Mouse (Mus musculus) heart, embryonic 12.5 days (tissue): Measurements from ENCODE around the gene 4833427G06Rik. TPM values are rescaled to one million over a fixed set of nuclear protein-coding genes. Genes with fewer than 3 reads are reported as not detected.
"Not testable (repeated sequence)": the region's sequence is repeated elsewhere in the genome, so short reads cannot be mapped to it uniquely, and the experiment has no call there.

Experiments used
- ATAC-seq: fragments of 200-750 bp; cut with Nextera tagmentation; 2 replicates; pipeline ENCODE4 v1.8.0; 2017; ENCODE audit warnings: moderate TSS enrichment, moderate library complexity; ENCODE audit not compliant: insufficient number of reproducible peaks, low FRiP score
- H3K27ac ChIP-seq: fragments of 300-500 bp; sonication (generic); 2 replicates; pipeline ENCODE4 v1.5.1; 2016; ENCODE audit warnings: mild to moderate bottlenecking, moderate library complexity; ENCODE audit not compliant: poor library complexity, severe bottlenecking
- H3K27me3 ChIP-seq: fragments of 300-500 bp; sonication (generic); replicated peaks from 2 replicates; pipeline ENCODE4 v1.6.1; 2016; ENCODE audit warnings: mild to moderate bottlenecking, moderate library complexity
- H3K36me3 ChIP-seq: fragments of 300-500 bp; sonication (generic); 2 replicates; pipeline ENCODE4 v1.6.1; 2016; ENCODE audit warnings: mild to moderate bottlenecking, moderate library complexity
- H3K4me1 ChIP-seq: fragments of 300-500 bp; sonication (generic); replicated peaks from 2 replicates; pipeline ENCODE4 v1.6.1; 2016; ENCODE audit warnings: mild to moderate bottlenecking
- H3K4me2 ChIP-seq: fragments of 300-500 bp; sonication (generic); 2 replicates; pipeline ENCODE4 v1.6.1; 2016; ENCODE audit warnings: mild to moderate bottlenecking, moderate library complexity
- H3K4me3 ChIP-seq: fragments of 300-500 bp; sonication (generic); 2 replicates; pipeline ENCODE4 v1.5.1; 2016; ENCODE audit warnings: mild to moderate bottlenecking
- H3K9ac ChIP-seq: fragments of 300-500 bp; sonication (generic); 2 replicates; pipeline ENCODE4 v1.6.1; 2016; ENCODE audit warnings: mild to moderate bottlenecking, moderate library complexity
- H3K9me3 ChIP-seq: fragments of 300-500 bp; sonication (generic); replicated peaks from 2 replicates; pipeline ENCODE4 v1.6.1; 2016; ENCODE audit warnings: mild to moderate bottlenecking, moderate library complexity
- WGBS: fragments of 180-500 bp; shearing (Covaris S2); methylation state at CpG from one replicate; pipeline ENCODE4 v1.1.7; 2016; 5-methylcytosine and 5-hydroxymethylcytosine counted together
- polyA plus RNA-seq: library from polyadenylated mRNA; unstranded; fragments of >200 nt; fragmentation: Nextera tagmentation; extraction: Ambion mirVana; gene quantifications from 2 replicates; pipeline ENCODE4 v1.2.1, GENCODE M21; 2016

The 4833427G06Rik gene
- not detected in 2 replicates for polyA plus RNA-seq

DNA sequence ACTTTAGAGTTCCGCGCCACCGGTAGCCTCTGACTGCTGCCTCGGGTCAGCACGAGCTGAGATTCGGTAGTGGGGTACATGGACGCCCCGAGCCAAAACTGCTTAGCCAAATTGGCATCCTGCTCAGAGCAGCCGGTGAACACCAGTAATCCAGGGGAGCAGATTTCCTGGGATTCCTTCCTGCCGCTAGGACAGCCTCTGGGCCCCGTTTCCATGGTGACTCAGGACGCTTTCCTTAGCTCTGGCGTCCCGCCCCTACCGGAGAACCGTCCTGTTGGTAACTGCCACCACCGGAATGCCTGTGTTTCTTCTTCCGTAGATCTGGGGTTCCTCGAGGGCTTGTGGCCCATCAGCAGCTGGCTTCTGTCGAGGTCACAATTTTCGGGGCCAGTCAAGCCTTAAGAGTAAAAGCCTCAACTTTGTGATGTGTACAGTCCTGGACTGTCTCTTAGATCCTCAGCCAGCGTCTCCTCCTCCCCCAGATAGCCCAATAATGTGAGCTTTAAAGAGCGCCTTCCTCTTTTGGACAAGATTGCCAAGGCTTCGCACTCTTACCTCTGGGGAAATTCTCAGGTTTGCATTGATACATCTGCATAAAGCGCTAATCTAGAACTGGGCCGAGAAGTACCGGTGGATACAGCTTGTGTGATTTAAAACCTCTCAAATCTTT is at the start of gene 4833427G06Rik:
4833427G06Rik (minus strand) TSS at position 323 of the 670 bp plus-strand sequence.
- Histone ChIP-seq H3K9me3 (no peaks in the 10 kb centered on the region), H3K27me3 (peaks cover 7% of the 10 kb centered on the region), H3K9ac (peak within 1 kb of the TSS; percentile 11; the same call in 1 of the 2 replicates), H3K4me2 (peak within 1 kb of the TSS; percentile 100), H3K27ac (no peak within 1 kb of the TSS), H3K4me3 (peak within 1 kb of the TSS; percentile 69), H3K4me1 (no peaks in the 10 kb centered on the region), H3K36me3 (no peaks in the 10 kb centered on the region)
- no peak for ATAC-seq
- 11% methylated on average over 27 of the region's 27 CpGs for WGBS

DNA sequence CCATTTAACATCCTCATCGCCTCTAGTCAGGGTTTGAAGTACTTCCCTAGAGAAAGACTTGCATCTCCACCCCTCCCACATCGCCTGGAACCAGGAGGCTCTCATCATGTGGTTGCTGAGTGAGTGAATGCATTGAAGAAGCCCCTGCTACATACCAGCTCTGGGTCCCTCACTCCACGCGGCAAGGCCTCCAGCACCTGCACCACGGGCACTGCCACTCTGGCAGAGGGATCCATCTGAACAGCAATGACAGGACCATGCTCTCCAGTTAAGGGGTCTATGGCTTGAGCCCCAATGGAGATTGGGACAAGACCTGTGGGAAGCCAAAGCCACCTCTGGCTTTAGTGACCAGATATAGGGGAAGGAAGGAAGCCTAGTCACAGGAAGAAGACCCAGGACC is 45.4 kb upstream of the 4833427G06Rik start:
- Histone ChIP-seq H3K4me2 (no peak overlapping the region), H3K27ac (no peak overlapping the region), H3K4me1 (0 out of 2 replicates have a peak, but pooled peaks cover 7% of the 10 kb centered on the region), H3K36me3 (no peaks in the 10 kb centered on the region), H3K27me3 (peaks cover 13% of the 10 kb centered on the region), H3K4me3 (no peak overlapping the region), H3K9me3 (no peaks in the 10 kb centered on the region), H3K9ac (no peak overlapping the region)
- WGBS = 79% methylated on average over 5 of the region's 5 CpGs
- no peak for ATAC-seq

- 70% methylated on average over 4 of the region's 4 CpGs for WGBS
- Histone ChIP-seq H3K36me3 (no peaks in the 10 kb centered on the region), H3K4me2 (no peak overlapping the region), H3K27ac (no peak overlapping the region), H3K9ac (no peak overlapping the region), H3K9me3 (no peaks in the 10 kb centered on the region), H3K4me1 (0 out of 2 replicates have a peak, but pooled peaks cover 3% of the 10 kb centered on the region), H3K27me3 (peaks cover 11% of the 10 kb centered on the region), H3K4me3 (no peak overlapping the region)
- no peak for ATAC-seq
These were observed 44.6 kb upstream of the 4833427G06Rik start for GRCm38 (mm10) chr9:51146496-51146895.

GRCm38 (mm10) chr9:51144218-51144617 is 42.3 kb upstream of the 4833427G06Rik start:
- H3K4me3 ChIP-seq = no peak overlapping the region
- no peak for ATAC-seq
- H3K27ac ChIP-seq = no peak overlapping the region
- H3K27me3 ChIP-seq = peaks cover 8% of the 10 kb centered on the region; the same call in 1 of the 2 replicates
- 0 out of 2 replicates have a peak, but pooled peaks cover 3% of the 10 kb centered on the region for H3K4me1 ChIP-seq
- 62% methylated on average over 6 of the region's 6 CpGs for WGBS
- H3K4me2 ChIP-seq = no peak overlapping the region
- H3K36me3 ChIP-seq = no peaks in the 10 kb centered on the region
- H3K9ac ChIP-seq = no peak overlapping the region
- no peaks in the 10 kb centered on the region for H3K9me3 ChIP-seq

- peaks cover 8% of the 10 kb centered on the region; the same call in 1 of the 2 replicates for H3K27me3 ChIP-seq
These were observed 41.6 kb upstream of the 4833427G06Rik start for GRCm38 (mm10) chr9:51143437-51143836.

GRCm38 (mm10) chr9:51140711-51141110 is 38.8 kb upstream of the 4833427G06Rik start:
- H3K27ac ChIP-seq = no peak overlapping the region
- no peak for ATAC-seq
- H3K9me3 ChIP-seq = no peaks in the 10 kb centered on the region
- H3K27me3 ChIP-seq = peaks cover 8% of the 10 kb centered on the region; the same call in 1 of the 2 replicates
- WGBS = 77% methylated on average over 3 of the region's 3 CpGs
- H3K4me1 ChIP-seq = no peaks in the 10 kb centered on the region
- no peak overlapping the region for H3K4me2 ChIP-seq
- H3K4me3 ChIP-seq = no peak overlapping the region
- H3K9ac ChIP-seq = no peak overlapping the region
- H3K36me3 ChIP-seq = no peaks in the 10 kb centered on the region

More at GRCm38 (mm10) chr9:51143437-51143836, 41.6 kb upstream of the 4833427G06Rik start:
- Histone ChIP-seq H3K9ac (no peak overlapping the region), H3K9me3 (no peaks in the 10 kb centered on the region), H3K36me3 (no peaks in the 10 kb centered on the region), H3K4me3 (no peak overlapping the region), H3K4me2 (no peak overlapping the region), H3K4me1 (0 out of 2 replicates have a peak, but pooled peaks cover 3% of the 10 kb centered on the region), H3K27ac (no peak overlapping the region)
- 59% methylated on average over 1 of the region's 1 CpGs for WGBS
- no peak for ATAC-seq

- H3K27me3 ChIP-seq, H3K4me2 ChIP-seq, H3K4me3 ChIP-seq, H3K4me1 ChIP-seq, H3K9ac ChIP-seq, H3K27ac ChIP-seq, ATAC-seq, H3K9me3 ChIP-seq, H3K36me3 ChIP-seq: not testable (repeated sequence)
- 59% methylated on average over 1 of the region's 1 CpGs for WGBS
These were observed 37.5 kb upstream of the 4833427G06Rik start for GRCm38 (mm10) chr9:51139401-51139800.

DNA sequence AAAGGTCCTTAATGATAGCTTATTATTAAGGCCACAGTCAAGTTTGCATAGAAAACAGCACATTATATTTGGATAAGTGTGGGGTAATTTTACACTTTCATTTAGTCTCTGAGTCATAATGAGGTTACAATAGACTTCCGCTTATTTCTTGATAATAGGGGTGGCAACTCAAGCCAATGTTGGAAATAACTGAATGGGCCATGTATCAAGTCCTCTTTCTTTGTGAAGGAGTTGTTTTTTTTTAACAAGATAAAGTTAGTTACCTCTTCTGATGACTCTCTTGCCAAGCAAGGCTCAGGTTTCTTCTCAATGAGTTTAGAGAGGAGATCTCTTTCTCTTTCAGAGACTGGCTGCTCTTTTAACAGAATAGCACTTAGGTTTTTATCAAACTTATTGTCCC is 36.4 kb upstream of the 4833427G06Rik start:
- H3K36me3 ChIP-seq = no peaks in the 10 kb centered on the region
- no peak overlapping the region for H3K9ac ChIP-seq
- H3K4me3 ChIP-seq = no peak overlapping the region
- 87% methylated on average over 1 of the region's 1 CpGs for WGBS
- peaks cover 7% of the 10 kb centered on the region; the same call in 1 of the 2 replicates for H3K27me3 ChIP-seq
- no peak overlapping the region for H3K27ac ChIP-seq
- no peak overlapping the region for H3K4me2 ChIP-seq
- no peaks in the 10 kb centered on the region for H3K9me3 ChIP-seq
- no peaks in the 10 kb centered on the region for H3K4me1 ChIP-seq
- no peak for ATAC-seq

GRCm38 (mm10) chr9:51137836-51138235 is 36.0 kb upstream of the 4833427G06Rik start:
- 0 out of 2 replicates have a peak, but pooled peaks cover 3% of the 10 kb centered on the region for H3K27me3 ChIP-seq
- no peak overlapping the region for H3K27ac ChIP-seq
- H3K36me3 ChIP-seq = no peaks in the 10 kb centered on the region
- ATAC-seq = no peak
- H3K9ac ChIP-seq = no peak overlapping the region
- no peak overlapping the region for H3K4me3 ChIP-seq
- no peaks in the 10 kb centered on the region for H3K9me3 ChIP-seq
- H3K4me2 ChIP-seq = no peak overlapping the region
- WGBS = 71% methylated on average over 1 of the region's 1 CpGs
- no peaks in the 10 kb centered on the region for H3K4me1 ChIP-seq

DNA sequence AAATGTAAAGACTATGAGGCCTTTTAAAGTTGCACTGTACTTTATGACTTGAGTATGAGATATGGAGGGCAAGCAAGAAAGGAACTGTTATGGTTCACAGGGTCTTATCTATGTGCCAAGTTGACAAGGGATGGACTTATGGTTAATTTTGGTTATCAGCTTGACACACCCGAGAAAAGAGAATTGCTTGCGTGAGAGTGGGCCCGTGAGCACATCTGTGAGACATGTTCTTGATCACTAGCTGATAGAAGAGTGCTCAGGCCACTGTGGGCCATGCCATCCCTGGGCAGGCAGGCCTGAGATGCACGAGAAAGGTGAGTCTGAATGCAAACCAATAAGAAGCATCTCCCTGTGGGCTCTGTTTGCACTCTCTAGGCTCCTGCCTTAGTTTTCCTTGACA is 35.6 kb upstream of the 4833427G06Rik start:
- no peak for ATAC-seq
- WGBS = 71% methylated on average over 4 of the region's 4 CpGs
- H3K4me1 ChIP-seq = no peaks in the 10 kb centered on the region
- H3K4me3 ChIP-seq = no peak overlapping the region
- no peaks in the 10 kb centered on the region for H3K9me3 ChIP-seq
- no peak overlapping the region for H3K9ac ChIP-seq
- H3K27ac ChIP-seq = no peak overlapping the region
- H3K4me2 ChIP-seq = no peak overlapping the region
- H3K27me3 ChIP-seq = 0 out of 2 replicates have a peak, but pooled peaks cover 3% of the 10 kb centered on the region
- no peaks in the 10 kb centered on the region for H3K36me3 ChIP-seq

DNA sequence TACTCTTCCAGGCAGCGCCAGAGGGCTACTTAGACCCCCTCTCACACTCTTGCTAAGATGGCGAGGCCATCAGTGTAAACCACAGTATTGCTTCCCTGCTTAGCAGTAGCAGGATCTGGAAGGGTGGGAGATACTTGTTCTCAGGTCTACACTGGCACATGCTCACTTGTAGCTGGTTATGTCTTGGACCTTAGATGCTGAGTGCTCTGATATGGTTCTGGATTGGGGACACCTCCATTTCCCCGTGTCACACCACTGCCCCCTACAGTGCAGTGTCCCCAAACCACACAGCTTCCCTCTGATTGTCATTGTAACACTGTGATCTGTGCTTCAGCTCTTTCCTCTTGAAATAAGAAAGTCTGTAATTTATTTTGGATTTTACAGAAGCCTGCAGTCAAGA is 35.1 kb upstream of the 4833427G06Rik start:
- WGBS = 66% methylated on average over 3 of the region's 3 CpGs
- Histone ChIP-seq H3K27me3 (0 out of 2 replicates have a peak, but pooled peaks cover 3% of the 10 kb centered on the region), H3K27ac (no peak overlapping the region), H3K9me3 (no peaks in the 10 kb centered on the region), H3K9ac (no peak overlapping the region), H3K36me3 (no peaks in the 10 kb centered on the region), H3K4me3 (no peak overlapping the region), H3K4me1 (no peaks in the 10 kb centered on the region), H3K4me2 (no peak overlapping the region)
- no peak for ATAC-seq
